Mouse (Mus musculus): ENCODE data around the gene Snca. TPM values are rescaled to one million over a fixed set of nuclear protein-coding genes. Genes with fewer than 3 reads are reported as not detected.

Gene Snca
- 5.2 and 8.5 TPM in 2 replicates for total RNA-seq (2021)
- long read RNA-seq, transcript Snca-201 (6 exons, 1,280 nt): major isoform, 10 of 11 reads
- long read RNA-seq, partial matches to known transcripts: 1 of 11 reads
- long read RNA-seq, other reads (novel, unspliced or antisense): 0 of 11 reads

GRCm38 (mm10) chr6:60829282-60829891 is at the start of gene Snca:
Gene Snca, minus strand, starts transcription at chr6:60829855.
- DNase-seq: no peak

GRCm38 (mm10) chr6:60870126-60870525 is 40.5 kb upstream of the Snca start:
- DNase-seq: no peak

GRCm38 (mm10) chr6:60856599-60856998 is 26.9 kb upstream of the Snca start:
- no peak for DNase-seq

GRCm38 (mm10) chr6:60851690-60852089 is 22.0 kb upstream of the Snca start:
- DNase-seq: no peak

GRCm38 (mm10) chr6:60828429-60829264 is 1.0 kb downstream of the Snca start:
- DNase-seq: peak; percentile 60

- DNase-seq: no peak
These were observed 1.6 kb downstream of the Snca start for GRCm38 (mm10) chr6:60828047-60828428.

- DNase-seq: no peak
These were observed 2.4 kb downstream of the Snca start for GRCm38 (mm10) chr6:60827290-60827689.

- DNase-seq: no peak
These were observed 10.4 kb downstream of the Snca start for GRCm38 (mm10) chr6:60819272-60819671.

GRCm38 (mm10) chr6:60813516-60813915 is 16.1 kb downstream of the Snca start:
- DNase-seq: no peak

GRCm38 (mm10) chr6:60798266-60798665 is 31.4 kb downstream of the Snca start:
- no peak for DNase-seq

GRCm38 (mm10) chr6:60793659-60794365 is 35.8 kb downstream of the Snca start:
- no peak for DNase-seq

- no peak for DNase-seq
These were observed 42.7 kb downstream of the Snca start for GRCm38 (mm10) chr6:60786955-60787354.

- no peak for DNase-seq
These were observed 57.8 kb downstream of the Snca start for GRCm38 (mm10) chr6:60771899-60772298.

- no peak for DNase-seq
These were observed 64.0 kb downstream of the Snca start for GRCm38 (mm10) chr6:60765696-60766095.

GRCm38 (mm10) chr6:60762864-60763263 is 66.8 kb downstream of the Snca start:
- DNase-seq: no peak

GRCm38 (mm10) chr6:60761710-60762109 is 67.9 kb downstream of the Snca start:
- DNase-seq: no peak

GRCm38 (mm10) chr6:60754975-60755374 is 74.7 kb downstream of the Snca start:
- no peak for DNase-seq

GRCm38 (mm10) chr6:60745965-60746364 is 83.7 kb downstream of the Snca start:
- no peak for DNase-seq

- DNase-seq: no peak
These were observed 88.1 kb downstream of the Snca start for GRCm38 (mm10) chr6:60741427-60742071.

- DNase-seq: no peak
These were observed 89.9 kb downstream of the Snca start for GRCm38 (mm10) chr6:60739776-60740175.

GRCm38 (mm10) chr6:60731164-60731563 is 98.5 kb downstream of the Snca start:
- DNase-seq: no peak

- no peak for DNase-seq
These were observed 105.4 kb downstream of the Snca start for GRCm38 (mm10) chr6:60724110-60724829.
